Mouse (Mus musculus) left cerebral cortex, postnatal 14 days (tissue): Measurements from ENCODE around the gene Slc7a5. TPM values are rescaled to one million over a fixed set of nuclear protein-coding genes. Genes with fewer than 3 reads are reported as not detected.

Experiments
- DNase-seq, 2 experiments: peaks; one replicate each; pipeline ENCODE4 v3.0.0; 2021 to 2022; ENCODE audit warnings: low spot score in 2 of 2, mixed read lengths in 1 of 2
- intact Hi-C: fragments of 180-260 bp; cut with DNase I; formaldehyde crosslinking; loops from one replicate; pipeline ENCODE4 v1.15.1; 2025
- total RNA-seq, 2 experiments: library from RNA; stranded (reverse); gene quantifications; 2 replicates each; pipeline ENCODE4 v1.2.3; 2021

Slc7a5 gene
- total RNA-seq, 2 experiments from 2014 or later, result 114 to 130 TPM

GRCm38 (mm10) chr8:121841242-121841641 lies 66.3 kb downstream of the Slc7a5 start:
- peak; percentile 81 to 86 for DNase-seq
- intact Hi-C loops, result no loop called here

DNA sequence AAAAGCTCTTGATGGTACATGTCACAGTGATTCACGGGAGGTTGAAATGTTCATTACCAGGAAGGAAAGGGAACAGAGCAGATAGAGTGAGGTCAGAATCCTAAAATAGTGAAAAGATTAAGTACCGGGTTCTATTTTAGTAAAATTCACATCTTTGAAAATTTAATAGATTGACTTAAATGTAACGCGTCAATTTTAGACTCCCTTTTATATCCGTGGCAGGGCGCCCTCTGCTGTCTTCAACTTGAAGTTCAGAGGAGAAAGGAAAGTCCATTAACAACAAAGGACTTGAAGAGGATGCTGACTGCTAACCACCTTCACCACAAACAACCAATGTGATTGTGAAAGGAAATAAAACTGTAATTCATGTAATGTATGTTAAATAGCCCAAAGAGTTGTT lies 75.0 kb downstream of the Slc7a5 start:
- intact Hi-C loops, result loop anchor here (5.0 kb wide), 1 partner anchor 115 kb away; no protein-coding TSS in a partner anchor

DNA sequence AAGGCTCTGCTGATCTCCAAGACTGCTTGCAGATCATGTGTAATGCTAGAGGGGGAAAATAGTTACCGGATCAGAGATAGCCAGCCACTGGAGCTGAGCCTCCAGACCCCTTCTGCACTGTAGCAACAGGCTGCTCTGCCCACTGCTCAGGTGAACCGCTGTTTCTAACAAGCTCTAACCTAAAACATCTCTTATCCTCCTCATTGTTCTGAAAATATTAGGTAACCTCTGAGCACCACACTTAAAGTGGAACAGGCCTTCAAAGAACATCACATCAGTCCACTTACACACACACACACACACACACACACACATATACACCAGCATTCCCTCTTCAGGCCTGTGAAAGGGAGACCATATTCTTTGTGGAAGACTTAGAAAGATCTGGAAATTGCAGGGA lies 75.4 kb downstream of the Slc7a5 start:
- intact Hi-C loops, result loop anchor here (5.0 kb wide), 1 partner anchor 115 kb away; no protein-coding TSS in a partner anchor

More for the DNA sequence above, 75.0 kb downstream of the Slc7a5 start:
- peak; percentile 81 to 88 for DNase-seq

More for the DNA sequence above, 75.4 kb downstream of the Slc7a5 start:
- no peak for DNase-seq

Other genes starting within 250 kb of the Slc7a5 start
- 100 to 1,000 TPM; 187 to 192 TPM for gene Jph3, start 178.1 kb downstream of the Slc7a5 start, total RNA-seq
- 10 to 100 TPM; 26.0 to 27.1 TPM for gene Klhdc4, start 78.1 kb downstream of the Slc7a5 start, total RNA-seq
- under 1 TPM in 1 of 2 experiments, not detected in 1; 0.29 TPM for gene Car5a, start 37.2 kb upstream of the Slc7a5 start, total RNA-seq
- gene Banp, start 42.1 kb upstream of the Slc7a5 start, total RNA-seq, result 10 to 100 TPM; 27.4 to 38.5 TPM